Mouse (Mus musculus) c-Kit-negative CD71-positive TER-119-positive erythroid progenitor cells, embryonic 14.5 days (primary cell): Measurements from ENCODE around the gene Mat2a.
A peak's percentile ranks its signal among the peaks of the same experiment; 100 is the strongest.

Experiments used
- DNase-seq: peaks from one replicate; pipeline ENCODE4 v3.0.0-alpha.2; 2013; ENCODE audit warnings: low read depth, low spot score

Gene Mat2a

DNA sequence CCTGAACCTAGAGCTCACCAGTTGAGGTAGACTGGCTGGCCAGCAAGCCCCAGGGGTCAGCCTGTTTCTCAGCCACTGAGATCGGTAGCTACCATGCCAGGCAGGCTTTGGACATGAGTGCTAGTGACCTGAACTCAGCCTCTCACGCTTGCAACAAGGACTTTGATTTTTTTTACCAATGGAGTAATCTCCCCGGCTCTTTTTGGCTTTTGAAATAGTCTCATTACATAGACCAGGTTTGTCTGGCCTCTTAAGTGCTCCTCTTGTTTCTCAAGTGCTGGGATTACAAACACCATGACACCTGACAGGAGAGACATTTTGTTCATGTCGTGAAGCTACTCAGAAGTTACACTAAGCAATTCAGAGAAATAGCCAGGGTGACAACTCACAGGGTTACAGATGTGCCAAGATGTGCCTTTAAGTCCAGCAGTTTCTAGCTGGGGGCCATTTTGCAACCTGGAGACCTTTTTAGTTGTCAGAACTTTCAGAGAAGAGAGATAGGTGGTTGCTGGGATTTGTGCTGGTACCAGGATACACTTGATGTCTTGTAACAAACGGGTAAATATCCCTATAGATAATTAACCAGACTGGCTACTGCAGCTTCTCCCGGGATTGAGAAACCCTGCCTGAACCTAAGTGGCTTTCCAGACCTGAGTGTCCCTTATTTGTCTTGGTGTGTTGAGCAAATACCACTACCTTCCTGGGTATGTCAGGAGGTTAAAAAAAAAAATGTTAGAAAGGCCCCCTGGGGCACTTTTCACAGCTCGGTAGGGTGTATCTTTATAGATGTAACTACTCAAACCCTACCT, 23.2 kb downstream of the Mat2a start:
- no peak for DNase-seq

DNA sequence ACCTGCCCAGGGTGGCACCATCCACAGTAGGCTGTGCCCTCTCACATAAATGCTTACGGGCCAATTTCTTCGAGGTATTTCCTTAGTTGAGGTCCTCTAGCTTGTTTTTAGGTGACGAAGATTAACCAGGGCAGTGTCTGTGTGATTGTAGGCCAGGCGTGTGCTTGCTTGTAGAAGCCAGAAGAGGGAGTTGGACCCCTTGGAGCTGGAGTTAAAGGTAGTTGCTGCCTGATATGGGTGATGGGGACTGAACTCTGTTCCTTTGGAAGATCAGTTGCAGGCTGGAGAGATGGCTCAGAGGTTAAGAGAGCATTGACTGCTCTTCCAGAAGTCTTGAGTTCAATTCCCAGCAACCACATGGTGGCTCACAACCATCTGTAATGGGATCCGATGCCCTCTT, 24.2 kb downstream of the Mat2a start:
- no peak for DNase-seq

DNA sequence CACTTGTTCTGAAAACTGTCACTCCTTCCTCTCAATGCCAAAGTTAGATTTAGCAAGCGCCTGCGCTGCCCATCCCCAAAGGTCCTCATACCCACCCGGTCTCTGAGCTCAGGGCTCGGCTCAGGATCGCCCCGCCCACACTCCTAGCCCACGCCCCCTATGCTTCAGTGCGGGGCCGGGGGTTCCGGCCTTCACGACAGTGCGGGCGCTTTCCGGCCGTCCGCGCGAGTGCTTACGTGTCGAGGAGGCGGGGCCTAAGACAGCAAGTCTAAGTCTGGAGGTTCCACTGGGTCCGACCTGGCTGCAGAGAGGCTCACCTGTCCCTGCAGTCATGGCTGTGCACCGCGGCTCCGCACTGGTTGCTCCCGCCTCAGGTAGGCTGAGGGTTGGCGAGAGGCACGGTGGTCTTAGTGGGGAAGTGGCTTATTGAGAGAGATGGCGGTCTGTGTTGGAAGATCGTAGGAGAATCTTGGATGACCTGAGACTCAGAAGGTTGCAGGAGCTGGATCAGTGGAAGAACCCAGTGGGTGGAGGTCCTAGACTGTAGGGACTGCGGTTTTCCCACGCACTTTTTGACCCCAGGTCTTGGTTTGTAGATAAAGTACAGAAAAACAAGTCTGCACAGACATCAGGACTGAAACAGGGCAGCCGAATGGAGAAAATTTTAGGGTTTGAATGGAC, 25.1 kb downstream of the Mat2a start, which contains the start of gene Ggcx:
TSS of gene Ggcx (plus strand) at position 233 of the 681 bp plus-strand sequence.
- peak; percentile 77 for DNase-seq

DNA sequence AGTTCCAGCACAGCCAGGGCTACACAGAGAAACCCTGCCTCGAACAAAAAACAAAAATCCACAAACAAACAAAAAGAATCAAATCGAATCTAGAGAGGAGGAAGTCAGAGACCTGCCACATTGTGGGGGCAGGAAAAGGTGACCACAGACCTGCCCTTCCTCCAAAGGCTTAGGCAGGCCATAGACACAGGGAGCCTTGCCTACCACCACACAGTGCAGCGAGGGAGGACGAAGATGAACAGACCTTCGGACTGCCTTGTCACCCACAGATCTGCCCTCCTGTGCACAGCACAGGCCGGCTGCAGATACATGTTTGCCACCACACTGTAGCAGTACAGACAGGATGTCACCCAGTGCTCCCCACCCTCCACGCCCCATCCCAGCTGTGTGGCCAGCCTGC, 28.8 kb downstream of the Mat2a start:
- no peak for DNase-seq

DNA sequence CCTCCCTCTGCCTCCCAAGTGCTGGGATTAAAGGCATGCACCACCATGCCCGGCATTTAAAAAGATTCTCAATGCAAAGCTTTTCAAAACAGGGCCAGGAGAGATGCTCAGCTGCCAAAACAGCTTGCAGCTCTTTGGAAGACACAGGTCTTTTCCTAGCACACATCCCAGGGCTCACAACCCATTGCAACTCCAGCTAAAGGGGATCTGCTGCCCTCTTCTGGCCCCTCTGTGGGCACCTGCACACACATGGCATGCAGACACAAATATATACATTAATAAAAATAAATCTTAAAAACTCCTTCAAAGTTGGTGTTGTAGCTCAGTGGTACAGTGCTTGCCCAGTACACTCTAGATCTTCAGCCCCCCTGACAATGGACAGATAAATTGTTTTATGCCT, 29.4 kb downstream of the Mat2a start:
- DNase-seq, result no peak

DNA sequence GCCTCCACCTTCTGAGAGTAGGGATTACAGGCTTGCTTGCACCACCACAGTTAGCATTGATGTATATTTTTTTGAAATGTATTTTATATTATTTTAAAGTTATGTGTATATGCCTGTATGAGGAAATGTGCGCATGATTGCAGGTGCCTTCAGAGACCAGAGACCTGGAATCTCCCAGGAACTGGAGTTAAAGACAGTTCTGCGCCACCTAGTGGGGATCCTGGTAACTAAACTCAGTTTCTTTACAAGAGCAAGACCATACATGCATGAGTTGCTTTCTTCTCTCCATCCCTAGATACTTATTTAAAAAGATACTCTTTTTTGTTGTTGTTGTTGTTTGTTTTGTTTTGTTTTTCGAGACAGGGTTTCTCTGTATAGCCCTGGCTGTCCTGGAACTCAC, 29.8 kb downstream of the Mat2a start:
- peak; percentile 73 for DNase-seq

DNA sequence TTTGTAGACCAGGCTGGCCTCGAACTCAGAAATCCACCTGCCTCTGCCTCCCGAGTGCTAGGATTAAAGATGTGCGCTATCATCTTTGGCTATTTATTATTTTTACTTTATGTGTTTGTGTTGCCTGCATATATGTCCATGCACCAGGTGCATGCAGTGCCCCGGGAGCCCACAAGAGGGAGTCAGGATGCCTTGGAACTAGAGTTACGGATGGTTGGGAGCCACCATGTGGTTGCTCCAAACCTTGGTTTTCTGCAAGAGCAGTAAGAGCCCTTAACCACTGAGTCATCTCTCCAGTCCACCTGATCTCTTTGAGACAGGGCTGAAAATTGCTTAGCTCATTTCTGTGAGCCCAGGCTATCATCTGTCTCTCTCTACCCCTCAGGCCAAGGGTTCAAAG, 32.2 kb downstream of the Mat2a start:
- peak; percentile 76 for DNase-seq

DNA sequence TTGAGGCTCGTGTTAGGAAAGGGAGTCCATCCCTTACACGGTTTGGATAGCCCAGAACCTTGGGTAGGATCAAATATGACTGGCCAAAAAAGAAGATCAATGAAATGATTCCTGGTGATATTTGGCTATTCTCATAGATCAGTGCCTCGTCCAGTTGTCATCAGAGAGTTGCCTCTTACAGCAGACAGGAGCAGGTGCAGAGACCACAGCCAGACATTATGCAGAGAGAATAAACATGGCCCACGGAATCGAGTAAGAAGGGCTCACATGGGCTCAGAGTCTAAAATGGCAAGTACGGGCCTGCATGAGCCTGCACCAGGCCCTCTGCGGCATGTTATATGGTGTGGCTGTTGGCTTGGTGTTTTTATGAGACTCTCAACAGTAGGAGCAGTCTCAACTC, 34.0 kb downstream of the Mat2a start:
- no peak for DNase-seq

DNA sequence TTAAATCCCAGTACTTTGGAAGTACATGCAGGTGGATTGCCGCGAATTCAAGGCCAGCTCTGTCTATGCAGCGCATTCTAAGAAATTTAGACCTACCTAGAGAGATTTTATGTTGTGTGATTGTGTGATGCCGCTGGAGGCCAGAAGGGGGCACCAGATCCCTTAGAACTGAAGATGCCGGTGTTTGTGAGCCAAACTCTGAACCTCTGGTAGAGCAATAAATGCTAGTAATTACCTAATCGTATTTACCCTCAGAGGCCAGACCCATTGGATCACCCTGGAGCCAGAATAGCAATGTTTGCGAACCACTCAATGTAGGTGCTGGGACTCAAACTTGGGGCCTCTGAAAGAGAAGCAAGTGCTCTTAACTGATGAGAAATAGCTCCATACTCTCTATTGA, 37.5 kb downstream of the Mat2a start:
- DNase-seq, result peak; percentile 70

DNA sequence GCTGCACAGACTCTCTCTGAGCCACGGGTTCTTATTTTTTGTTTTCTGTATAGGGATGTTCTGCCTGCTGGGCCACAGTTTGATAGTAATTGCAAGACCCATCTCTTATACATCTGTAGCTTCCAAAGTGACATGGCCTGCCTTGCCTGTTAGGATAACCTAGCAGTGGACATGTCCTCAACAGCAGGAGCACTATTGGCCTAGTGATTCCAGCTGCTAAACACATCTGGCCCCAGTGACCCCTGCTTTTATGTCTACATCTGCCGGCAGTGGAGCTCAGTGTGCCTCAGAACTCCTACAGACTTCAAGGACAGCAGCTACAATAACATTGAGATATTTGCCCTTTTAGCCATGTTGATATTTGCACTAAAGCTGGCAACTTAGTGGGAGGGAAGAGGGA, 39.4 kb downstream of the Mat2a start:
- DNase-seq, result no peak

DNA sequence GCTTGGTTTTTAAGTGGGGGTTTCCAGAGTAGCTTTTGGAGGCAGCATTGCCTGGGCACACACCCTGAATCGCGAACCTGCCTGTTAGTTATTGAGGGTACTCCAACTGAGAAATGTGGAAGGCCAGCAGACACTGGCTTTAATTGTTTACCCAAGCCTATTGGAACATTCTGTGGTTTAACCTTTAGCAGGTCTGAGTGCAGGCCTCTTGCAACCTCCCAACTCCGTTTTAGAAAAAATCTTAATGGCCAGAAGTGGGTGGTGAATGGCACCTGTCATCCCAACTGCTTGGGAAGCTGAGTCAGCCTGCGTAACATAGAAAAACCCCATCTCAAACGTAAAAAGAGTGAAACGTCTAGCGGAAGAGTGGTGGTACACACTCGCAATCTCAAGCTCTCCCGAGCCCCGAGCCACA, 42.5 kb downstream of the Mat2a start:
- DNase-seq, result no peak

DNA sequence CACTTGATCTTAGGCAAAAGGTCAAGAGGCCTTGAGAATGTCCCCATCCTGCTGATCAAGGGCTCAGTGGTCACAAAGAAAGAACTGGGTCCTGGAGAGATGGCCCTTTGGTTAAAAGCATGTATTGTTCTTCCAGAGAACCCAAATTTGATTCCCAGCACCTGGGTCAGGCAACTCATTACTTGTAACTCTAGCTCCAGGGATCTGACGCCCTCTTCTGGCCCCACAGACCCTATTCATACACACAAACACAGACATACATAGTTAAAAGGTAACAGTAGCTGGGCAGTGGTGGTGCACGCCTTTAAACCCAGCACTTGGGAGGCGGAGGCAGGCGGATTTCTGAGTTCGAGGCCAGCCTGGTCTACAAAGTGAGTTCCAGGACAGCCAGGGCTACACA, 47.0 kb downstream of the Mat2a start:
- DNase-seq, result no peak

DNA sequence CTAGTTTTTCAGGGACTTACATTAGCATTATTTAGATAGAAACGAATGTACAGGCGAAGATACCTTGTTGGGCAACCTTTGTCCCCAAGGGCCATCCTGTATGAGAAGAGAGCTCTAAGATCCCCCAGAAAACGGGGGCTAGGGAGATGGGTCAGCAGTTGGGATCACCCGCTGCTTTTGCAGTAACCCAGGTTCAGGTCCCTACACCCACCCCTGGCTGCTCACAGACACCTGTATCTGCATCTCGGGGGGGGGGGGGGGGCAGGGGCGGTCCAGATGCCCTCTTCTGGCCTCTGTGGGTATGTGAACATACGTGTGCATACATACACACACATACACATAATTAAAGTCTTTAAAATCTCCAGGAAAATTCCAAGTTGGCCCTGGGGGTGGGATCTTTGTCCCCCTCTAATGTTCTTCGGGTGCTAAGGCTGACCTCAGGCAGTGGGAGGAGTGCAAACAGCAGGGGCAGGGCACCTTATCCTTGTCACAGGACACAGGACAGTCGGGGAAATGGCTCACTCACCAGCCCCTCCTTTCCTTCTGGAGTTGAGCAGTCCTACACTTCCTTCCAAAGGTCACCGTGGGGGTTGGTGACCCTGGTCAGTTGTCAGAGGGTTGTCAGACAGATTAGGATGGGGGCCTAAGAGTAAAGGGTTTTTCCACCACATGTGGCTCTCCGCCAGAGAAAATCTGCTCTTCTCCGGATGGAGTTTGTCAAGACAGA, 48.4 kb downstream of the Mat2a start:
- peak; percentile 58 for DNase-seq

DNA sequence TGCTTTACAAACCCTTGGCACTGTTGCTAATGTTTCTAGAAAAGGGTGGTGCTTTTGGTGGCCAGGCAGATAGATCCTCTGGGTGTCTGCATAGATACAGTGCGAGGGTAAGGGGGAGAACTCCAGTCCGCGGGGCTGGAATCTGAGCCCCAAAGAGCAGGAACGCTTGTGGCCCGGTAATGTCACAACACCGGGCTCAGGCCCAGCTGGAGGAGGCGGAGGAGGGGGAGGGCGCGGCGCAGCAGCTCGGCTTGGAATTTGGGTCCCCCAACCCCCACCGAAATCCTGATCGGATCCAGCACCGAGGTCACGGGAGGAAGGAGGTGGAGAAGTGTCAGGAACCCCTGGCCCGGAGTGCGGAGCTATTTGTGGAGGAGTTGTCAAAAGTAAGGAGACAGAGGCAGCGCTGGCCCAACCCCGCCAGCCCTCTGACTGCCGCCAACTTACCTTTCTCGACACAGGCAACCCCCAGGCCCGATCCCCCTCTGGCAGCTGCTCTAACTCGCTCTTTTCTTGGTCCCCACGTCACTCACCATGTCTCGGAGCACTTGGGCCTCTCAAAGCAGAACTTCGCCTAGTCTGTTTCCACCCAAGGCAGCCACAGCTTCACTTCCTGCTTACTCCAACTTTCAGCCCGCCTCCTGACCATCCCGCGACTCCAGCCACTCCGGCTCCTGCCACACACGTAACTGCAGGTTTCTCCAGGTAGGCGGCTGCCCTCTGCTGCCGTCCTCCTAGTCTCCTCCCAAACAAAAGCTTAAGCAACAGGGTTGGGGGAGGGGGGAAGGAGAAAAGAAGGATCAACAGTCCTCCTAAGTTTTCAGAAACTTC, 49.2 kb downstream of the Mat2a start, which contains the start of gene Vamp8:
TSS of gene Vamp8 (minus strand) at position 763 of the 831 bp plus-strand sequence.
- peak; percentile 50 for DNase-seq

DNA sequence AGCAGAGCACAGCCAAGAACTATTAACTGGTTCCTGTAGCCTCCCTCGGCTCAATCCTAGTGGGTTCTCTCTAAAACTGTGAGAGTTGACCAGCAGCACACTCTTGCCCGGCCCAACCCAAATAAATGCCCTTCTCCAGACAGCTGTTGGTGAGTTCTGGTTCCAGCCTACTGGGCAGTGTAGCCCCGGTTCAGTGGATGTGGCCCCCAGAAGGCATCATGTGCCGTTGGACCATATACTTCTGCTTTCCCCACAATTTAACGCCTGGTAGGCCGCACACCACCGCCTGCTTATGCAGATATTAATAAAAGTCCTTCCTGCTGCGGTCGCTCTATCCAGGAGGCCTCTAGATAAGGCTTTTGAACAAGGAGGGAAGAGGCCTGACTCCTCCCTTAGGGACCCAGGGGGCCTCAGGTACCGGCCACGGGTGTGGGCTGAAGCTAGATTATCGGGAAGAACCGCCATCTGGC, 49.9 kb downstream of the Mat2a start:
- DNase-seq, result peak; percentile 75

DNA sequence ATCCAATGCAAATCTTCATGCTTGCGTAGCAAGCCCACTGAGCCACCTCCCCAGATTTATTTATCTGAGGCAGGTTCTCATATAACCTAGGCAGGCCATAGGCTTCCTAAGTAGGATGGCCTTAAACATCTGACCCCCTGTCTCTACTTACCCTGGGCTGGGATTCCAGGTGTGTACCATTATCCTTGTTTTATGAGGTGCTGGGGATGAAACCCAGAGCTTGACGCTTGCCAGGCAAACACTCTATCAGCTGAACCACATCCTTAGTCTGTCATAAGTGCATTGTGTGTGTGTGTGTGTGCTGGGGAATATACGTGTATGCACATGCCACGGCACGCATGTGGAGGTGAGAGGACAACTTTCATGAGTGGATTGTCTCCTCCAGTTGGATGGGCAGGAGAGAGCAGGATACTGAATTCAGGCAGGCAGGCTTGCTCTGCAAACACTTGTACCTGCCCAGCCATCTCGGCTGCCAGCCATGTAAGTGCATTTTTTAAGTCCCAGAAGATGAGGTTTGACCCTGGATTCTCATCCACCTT, 50.5 kb downstream of the Mat2a start:
- no peak for DNase-seq

DNA sequence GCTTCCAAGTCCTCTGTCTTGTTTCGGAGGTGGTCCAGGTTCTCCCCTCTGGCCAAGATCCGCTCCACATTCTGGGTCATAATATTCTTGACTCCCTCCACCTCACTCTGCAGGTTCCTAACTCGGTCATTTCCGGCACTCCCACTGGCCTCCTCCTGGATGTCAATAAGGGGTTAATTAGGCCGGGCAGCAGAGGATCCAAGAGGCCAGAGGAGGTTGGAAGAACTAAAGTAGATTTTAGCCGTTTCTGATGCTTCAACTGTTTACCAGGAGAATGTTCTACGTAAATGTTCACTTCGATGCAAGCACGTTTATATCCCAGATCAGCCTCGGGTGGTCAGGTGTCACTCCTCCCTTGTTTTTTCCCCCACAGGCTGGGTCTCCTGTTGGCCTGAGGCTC, 51.1 kb downstream of the Mat2a start:
- no peak for DNase-seq

DNA sequence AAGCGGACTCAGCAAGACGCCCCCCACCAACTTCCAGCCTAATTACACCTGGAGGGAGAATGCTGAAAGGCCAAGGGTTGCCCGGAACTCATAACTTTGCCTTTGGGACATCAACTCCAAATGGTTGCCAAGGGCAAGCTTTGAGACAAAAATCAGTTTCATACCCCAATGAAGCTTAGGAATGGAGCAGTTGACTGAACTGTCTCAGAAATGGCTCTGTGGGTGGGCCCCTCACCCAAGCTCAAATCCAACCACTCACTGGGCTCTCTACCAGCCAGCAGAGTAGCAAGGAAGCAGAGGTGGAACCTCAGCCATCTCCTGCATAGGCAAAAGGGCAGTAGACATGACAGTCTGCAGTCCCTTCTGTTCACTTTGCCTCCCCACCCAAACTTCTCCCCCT, 51.5 kb downstream of the Mat2a start:
- no peak for DNase-seq

DNA sequence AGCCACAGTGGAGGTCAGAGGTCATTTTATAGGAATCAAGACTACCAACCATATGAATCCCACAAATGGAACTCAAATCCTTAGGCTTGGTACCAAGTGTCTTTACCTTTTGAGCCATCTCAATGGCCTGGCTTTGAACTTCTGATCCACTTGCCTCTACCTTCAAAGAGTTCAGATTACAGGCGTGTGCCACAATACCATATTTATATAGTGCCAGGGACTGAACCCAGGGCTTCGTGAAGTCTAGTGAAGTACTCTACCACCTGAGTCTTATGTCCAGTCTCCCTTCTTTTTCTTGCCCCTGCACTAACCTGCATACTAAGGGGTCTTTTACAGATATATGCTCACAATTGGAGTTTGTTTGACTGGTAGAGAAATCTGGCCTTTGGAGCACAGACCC, 52.8 kb downstream of the Mat2a start:
- no peak for DNase-seq

DNA sequence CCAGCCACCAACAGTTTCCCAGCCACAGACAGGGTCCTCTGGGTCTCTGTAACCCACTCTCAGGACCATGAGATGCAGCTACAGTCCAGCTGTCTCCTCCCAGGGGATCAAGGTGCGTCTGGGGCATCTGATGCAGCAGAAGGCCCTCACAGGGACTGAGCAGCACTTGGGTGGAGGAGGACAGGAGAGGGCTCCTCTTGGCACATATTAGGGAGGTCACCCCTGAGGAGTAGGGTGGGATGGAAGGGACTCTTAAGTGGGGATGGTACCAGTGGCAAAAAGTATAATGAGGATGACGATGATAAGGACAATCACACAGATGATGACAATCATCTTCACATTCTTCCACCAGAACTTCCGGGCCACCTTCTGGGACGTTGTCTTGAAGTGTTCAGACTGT, 54.1 kb downstream of the Mat2a start:
- no peak for DNase-seq

DNA sequence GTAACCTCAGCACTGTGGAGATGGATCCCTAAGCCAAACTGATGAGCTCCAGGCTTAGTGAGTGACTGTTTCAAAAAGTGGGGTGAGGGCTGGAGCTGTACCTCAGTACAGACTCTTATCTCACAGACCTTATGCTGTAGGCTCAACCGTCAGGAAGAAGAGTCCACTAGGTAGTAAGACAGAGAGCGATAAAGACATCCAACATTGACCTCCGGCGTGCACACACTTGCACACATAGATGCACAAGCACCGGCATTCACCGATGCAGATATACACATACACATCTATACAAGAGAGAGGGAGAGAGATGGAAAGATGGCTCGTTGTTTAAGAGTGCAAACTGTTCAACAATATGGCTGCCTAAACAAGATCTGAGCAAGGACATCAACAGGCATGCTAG, 55.4 kb downstream of the Mat2a start:
- DNase-seq, result peak; percentile 46
